ENCODE assay signal across 8 mouse cellular contexts in the genomic region with DNA sequence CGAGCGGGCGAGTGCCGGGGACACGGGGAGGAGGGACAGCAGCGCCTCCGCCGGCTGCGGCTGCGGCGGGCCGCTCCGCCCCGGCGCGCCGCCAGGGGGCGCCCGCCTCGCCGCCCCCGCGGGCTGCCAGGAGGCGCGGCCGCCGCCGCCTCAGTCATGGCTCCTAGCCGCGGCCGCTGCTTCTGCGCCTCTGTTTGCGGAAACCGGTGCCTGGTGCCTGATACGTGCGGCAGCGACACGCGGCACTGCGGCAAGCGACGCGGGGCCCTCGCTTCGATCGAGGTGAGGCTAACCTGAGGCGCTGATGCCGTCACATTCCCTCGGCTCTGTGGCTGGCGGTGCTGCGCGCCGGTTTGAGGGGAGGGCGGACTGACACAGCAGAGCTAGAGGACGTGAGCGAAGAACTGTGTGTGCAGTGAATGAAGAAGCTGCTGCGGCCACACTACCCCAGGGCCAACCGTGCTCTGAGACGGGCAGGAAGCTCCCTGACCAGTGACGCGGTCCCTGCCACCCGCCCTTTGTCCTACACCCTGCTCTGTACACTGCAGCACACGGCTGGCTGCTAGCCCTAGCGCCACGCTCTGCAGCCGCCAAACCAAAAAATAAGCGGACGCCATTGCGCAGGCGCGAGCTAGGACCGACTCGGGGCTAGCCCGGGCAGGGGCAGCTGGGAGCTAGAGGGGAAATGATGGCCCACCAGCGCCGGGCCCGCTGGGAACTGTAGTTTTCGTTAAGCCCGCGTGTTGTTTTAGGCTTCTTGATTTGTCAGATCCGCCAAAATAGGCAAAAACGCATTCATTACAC. TPM values are rescaled to one million over a fixed set of nuclear protein-coding genes. Genes with fewer than 3 reads are reported as not detected.
A peak's percentile ranks its signal among the peaks of the same experiment; 100 is the strongest.
DNase-seq lines count a peak whose midpoint lies in the region; ATAC-seq and TF ChIP-seq lines count a peak whose summit lies in the region.

No protein-coding gene starts in this region.

- peak; percentile 95 for ATAC-seq in hindbrain, postnatal 0 days
- peak; percentile 78 for ATAC-seq in megakaryocyte, adult 5-6 weeks (ENCODE audit: poor library complexity, severe bottlenecking)

- peak overlapping the region; percentile 66 for H3K4me3 ChIP-seq in hindbrain, postnatal 0 days (ENCODE audit: low read length)
- H3K4me3 ChIP-seq in left cerebral cortex, adult 2 months: peak overlapping the region; percentile 87

- peak overlapping the region; percentile 100 for H3K27ac ChIP-seq in hindbrain, postnatal 0 days
- peak overlapping the region; percentile 99 for H3K27ac ChIP-seq in left cerebral cortex, adult 2 months

- H3K9me3 ChIP-seq in hindbrain, postnatal 0 days (ENCODE audit: low read length): no peaks in the 10 kb centered on the region

- under 1% methylated on average over 80 of the region's 82 CpGs for WGBS in hindbrain, postnatal 0 days

- peak overlapping the region; percentile 87 for H3K4me2 ChIP-seq in hindbrain, postnatal 0 days (ENCODE audit: low read depth, low read length)

- intact Hi-C loops in left cerebral cortex, adult 2 months (cut with DNase I): loop anchor here (5.0 to 10.0 kb wide), 2 partner anchors 95 to 208 kb away; partner anchors contain the start of gene Mapt

- DNase-seq in T-cell, adult 2 months (ENCODE audit: low spot score): peak; percentile 93
- peak; percentile 92 to 93 for DNase-seq in cerebellum, postnatal 36 days
- DNase-seq in gastrocnemius, adult 18-20 months (ENCODE audit: low spot score): peak; percentile 91
- peak; percentile 96 for DNase-seq in hindbrain, postnatal 0 days (ENCODE audit: low spot score)
- DNase-seq in left cerebral cortex, adult 2 months (ENCODE audit: extremely low spot score in 1 of 2, low spot score in 2 of 2): peak; percentile 88 to 90
- DNase-seq in right cerebral cortex, adult 2 months (ENCODE audit: low spot score in 2 of 2): peak; percentile 84 to 88
- peak; percentile 92 for DNase-seq in urinary bladder, postnatal 14 days (ENCODE audit: low spot score)

- peaks cover 4% of the 10 kb centered on the region; the same call in 1 of the 2 replicates for H3K4me1 ChIP-seq in hindbrain, postnatal 0 days (ENCODE audit: insufficient read depth, low read length)

- H3K36me3 ChIP-seq in hindbrain, postnatal 0 days (ENCODE audit: insufficient read depth, low read length): no peaks in the 10 kb centered on the region

- H3K9ac ChIP-seq in hindbrain, postnatal 0 days (replicated peaks; ENCODE audit: low read length): peak overlapping the region; percentile 99

- no peaks in the 10 kb centered on the region for H3K27me3 ChIP-seq in hindbrain, postnatal 0 days (ENCODE audit: insufficient read depth, low read length)

- TF ChIP-seq CTCF in hindbrain, postnatal 0 days (IDR thresholded peaks at IDR 0.05; ENCODE audit: low read depth): no peak; the same call in none of the 2 replicates
- TF ChIP-seq CTCF in left cerebral cortex, adult 2 months (IDR thresholded peaks at IDR 0.05): peak; percentile 48

RNA-seq across cellular contexts. Expression of gene Kansl1, which starts 26.1 kb away (rescaled TPM):
- 10 to 100 TPM; 21.2 to 22.0 TPM for total RNA-seq in gastrocnemius, adult 18-20 months (2021)
- total RNA-seq in hindbrain, postnatal 0 days (2014; rRNA removed): 54.9 and 75.5 TPM in 2 replicates
- 17.9 and 19.0 TPM in 2 replicates for polyA plus RNA-seq in hindbrain, postnatal 0 days (2015; fragmentation: Nextera tagmentation; extraction: Ambion mirVana)
- 10 to 100 TPM; 78.6 to 80.0 TPM for total RNA-seq in left cerebral cortex, adult 2 months (2021)
- total RNA-seq in megakaryocyte, adult 5-6 weeks (2015): 50.8 and 51.7 TPM in 2 replicates
- 27.5 and 33.3 TPM in 2 replicates for total RNA-seq in megakaryocyte, adult 5-6 weeks (2017)

Comparison
In these comparisons a context has a peak if more than half of its experiments do, and no peak if none do; other contexts are left out.
1. Peak in every context shown above with its lines: DNase-seq, ATAC-seq, H3K4me3 ChIP-seq and H3K27ac ChIP-seq.